Comparison of ENCODE assay signal across 9 mouse cellular contexts in genomic region chr2:133381054-133381453, GRCm38 (mm10).
DNase-seq lines count a peak whose midpoint lies in the region; ATAC-seq and TF ChIP-seq lines count a peak whose summit lies in the region.
"Had no signal": no experiment of that assay in that cellular context is flagged by ENCODE, and none has a peak within 500 bp of the region (broad histone marks: within the 10 kb centered on the region; RNA-seq: fewer than 3 reads in every experiment).

No protein-coding gene starts in this region.

- TF ChIP-seq EP300 in stomach, postnatal 0 days (optimal IDR thresholded peaks at IDR 0.05): no peak

- no peaks in the 10 kb centered on the region for H3K27me3 ChIP-seq in heart, embryonic 10.5 days (ENCODE audit: insufficient read depth, poor library complexity, severe bottlenecking)
- no peaks in the 10 kb centered on the region for H3K27me3 ChIP-seq in embryonic facial prominence, embryonic 10.5 days (replicated peaks; ENCODE audit: low read depth, poor library complexity, severe bottlenecking)
- no peaks in the 10 kb centered on the region for H3K27me3 ChIP-seq in stomach, postnatal 0 days (ENCODE audit: control insufficient read depth, insufficient read depth, low read length)

- 0 out of 2 replicates have a peak, but pooled peaks have one; percentile 42 for ATAC-seq in stomach, postnatal 0 days (ENCODE audit: low FRiP score, low TSS enrichment)
- ATAC-seq in inflammation-experienced regulatory T-cells, adult 6 months: no peak

- H3K27ac ChIP-seq in heart, embryonic 10.5 days: no peak overlapping the region
- H3K27ac ChIP-seq in embryonic facial prominence, embryonic 10.5 days (replicated peaks): no peak overlapping the region
- H3K27ac ChIP-seq in stomach, postnatal 0 days (replicated peaks): no peak overlapping the region
- H3K27ac ChIP-seq: macrophage had no signal

- H3K36me3 ChIP-seq in heart, embryonic 10.5 days: no peaks in the 10 kb centered on the region
- H3K36me3 ChIP-seq in embryonic facial prominence, embryonic 10.5 days (replicated peaks): no peaks in the 10 kb centered on the region
- H3K36me3 ChIP-seq in stomach, postnatal 0 days (ENCODE audit: control insufficient read depth, insufficient read depth, low read length): no peaks in the 10 kb centered on the region

- WGBS in heart, embryonic 10.5 days: 65% methylated on average over 3 of the region's 3 CpGs
- 80% methylated on average over 3 of the region's 3 CpGs for WGBS in embryonic facial prominence, embryonic 10.5 days
- 58% methylated on average over 3 of the region's 3 CpGs for WGBS in lung, adult 2 months
- whole genome bisulfite sequencing in stomach, postnatal 0 days: 58% methylated on average over 3 of the region's 3 CpGs

- H3K9me3 ChIP-seq in heart, embryonic 10.5 days: no peaks in the 10 kb centered on the region
- no peaks in the 10 kb centered on the region for H3K9me3 ChIP-seq in embryonic facial prominence, embryonic 10.5 days
- no peaks in the 10 kb centered on the region for H3K9me3 ChIP-seq in stomach, postnatal 0 days (ENCODE audit: control insufficient read depth, low read length)

- peak; percentile 25 to 57 for DNase-seq in heart, adult 18-20 months
- no peak for DNase-seq in heart, embryonic 10.5 days (ENCODE audit: low spot score)
- peak; percentile 27 for DNase-seq in Muller cell, postnatal 12 days (ENCODE audit: inconsistent ontology term)
- peak; percentile 44 for DNase-seq in embryonic facial prominence, embryonic 10.5 days (ENCODE audit: low spot score)
- peak; percentile 26 to 64 for DNase-seq in kidney, postnatal 36 days
- DNase-seq in lung, adult 2 months: peak; percentile 14
- peak; percentile 47 for DNase-seq in stomach, postnatal 0 days (ENCODE audit: low spot score)

- no peak overlapping the region for H3K4me3 ChIP-seq in heart, embryonic 10.5 days
- H3K4me3 ChIP-seq in embryonic facial prominence, embryonic 10.5 days: no peak overlapping the region
- no peak overlapping the region for H3K4me3 ChIP-seq in lung, adult 2 months (replicated peaks; ENCODE audit: extremely low read depth, low read depth, low read length)
- no peak overlapping the region for H3K4me3 ChIP-seq in stomach, postnatal 0 days (ENCODE audit: low read depth, low read length)

- no peak overlapping the region for H3K4me2 ChIP-seq in stomach, postnatal 0 days (replicated peaks; ENCODE audit: low read depth)

- no peak for TF ChIP-seq POLR2A in lung, adult 2 months (IDR thresholded peaks at IDR 0.05; ENCODE audit: borderline replicate concordance, extremely low read depth, low read depth, low read length)

- H3K9ac ChIP-seq in stomach, postnatal 0 days (ENCODE audit: low read length): no peak overlapping the region

- peak; percentile 33; the same call in 1 of the 2 replicates for TF ChIP-seq CTCF in lung, adult 2 months (IDR thresholded peaks at IDR 0.05; ENCODE audit: insufficient read depth, low read length)
- peak; percentile 77 for TF ChIP-seq CTCF in stomach, postnatal 0 days (IDR thresholded peaks at IDR 0.05; ENCODE audit: low read depth)

- H3K4me1 ChIP-seq in heart, embryonic 10.5 days: 0 out of 2 replicates have a peak, but pooled peaks cover 6% of the 10 kb centered on the region
- H3K4me1 ChIP-seq in embryonic facial prominence, embryonic 10.5 days: no peaks in the 10 kb centered on the region
- H3K4me1 ChIP-seq in lung, adult 2 months (ENCODE audit: control insufficient read depth, insufficient read depth, low read length): no peaks in the 10 kb centered on the region
- H3K4me1 ChIP-seq in stomach, postnatal 0 days (replicated peaks; ENCODE audit: control insufficient read depth, insufficient read depth): no peaks in the 10 kb centered on the region
